Mouse (Mus musculus) kidney, postnatal 14 days (tissue): ENCODE results near the gene Arpp19.

ENCODE experiments used
- DNase-seq: peaks from one replicate; pipeline ENCODE4 v3.0.0; 2022; ENCODE audit warnings: mixed read lengths

Arpp19 gene

DNA sequence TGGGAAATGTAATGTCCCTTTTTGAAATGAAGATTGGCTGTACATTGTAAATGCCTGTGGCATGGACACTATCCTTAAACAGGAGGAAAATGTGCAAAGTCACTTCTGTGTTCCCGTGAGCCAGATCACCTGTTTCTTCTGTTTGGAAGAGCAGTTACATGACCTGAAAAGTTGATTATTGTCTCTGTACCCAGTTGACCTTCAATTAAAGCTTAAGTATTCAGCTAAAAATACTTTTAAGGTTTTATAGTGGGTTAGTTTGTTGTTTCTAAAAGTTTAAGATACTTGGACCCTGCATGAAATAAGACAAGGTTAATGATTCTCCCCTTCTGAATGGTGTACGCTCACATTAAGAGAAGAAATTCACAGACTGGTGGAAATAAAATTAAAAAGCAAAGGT, 3.2 kb downstream of the Arpp19 start:
- DNase-seq = no peak

DNA sequence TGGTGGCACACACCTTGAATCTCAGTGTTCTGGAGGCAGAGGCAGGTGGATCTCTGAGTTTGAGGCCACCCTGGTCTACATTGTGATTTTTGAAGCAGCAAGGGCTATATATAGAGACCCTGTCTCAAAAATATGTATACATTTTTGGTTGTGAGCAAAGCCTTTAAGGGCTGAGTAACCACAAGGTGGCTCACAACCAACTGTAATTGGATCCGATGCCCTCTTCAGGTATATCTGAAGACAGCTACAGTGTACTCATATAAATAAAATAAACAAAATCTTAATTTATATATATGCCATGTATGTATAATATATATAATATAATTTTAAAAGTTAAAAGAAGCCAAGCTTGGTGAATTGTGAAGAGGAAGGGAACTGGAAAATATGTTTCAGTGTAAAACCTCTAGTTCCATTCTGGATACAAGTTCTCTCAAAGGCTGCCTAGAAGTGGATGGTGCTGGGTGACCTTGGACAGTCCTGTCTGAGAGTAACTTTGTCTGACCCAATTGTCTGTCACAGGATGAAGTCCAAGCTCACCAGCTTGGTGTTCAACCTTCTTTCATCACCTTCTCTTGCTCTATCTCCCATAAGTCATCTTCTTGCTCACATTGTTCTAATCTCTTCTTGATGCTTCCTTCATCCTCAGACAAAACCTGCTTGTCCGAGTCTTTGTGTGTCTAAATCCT, 4.6 kb downstream of the Arpp19 start:
- no peak for DNase-seq

- DNase-seq = no peak
Measured at GRCm38 (mm10) chr9:75043191-75043590, 5.8 kb downstream of the Arpp19 start.

DNA sequence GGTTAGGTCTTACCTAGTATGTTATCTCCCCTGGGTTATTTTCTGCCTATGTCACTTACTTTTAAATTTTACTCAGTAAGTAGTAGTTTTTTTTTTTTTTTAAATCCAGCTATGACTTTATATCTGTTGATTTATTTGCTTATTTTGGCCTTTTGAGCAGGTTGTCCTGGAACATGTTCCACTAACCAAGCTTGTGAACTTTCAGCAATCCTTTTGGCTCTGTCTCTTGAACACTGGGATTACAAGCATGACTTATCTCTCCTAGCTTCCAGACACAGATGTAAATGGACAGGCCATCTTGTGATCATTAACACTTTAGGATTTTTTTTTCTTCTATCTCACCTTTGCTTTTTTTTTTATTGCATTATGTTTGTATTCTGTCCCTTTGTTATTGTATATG, 9.7 kb downstream of the Arpp19 start:
- no peak for DNase-seq

DNA sequence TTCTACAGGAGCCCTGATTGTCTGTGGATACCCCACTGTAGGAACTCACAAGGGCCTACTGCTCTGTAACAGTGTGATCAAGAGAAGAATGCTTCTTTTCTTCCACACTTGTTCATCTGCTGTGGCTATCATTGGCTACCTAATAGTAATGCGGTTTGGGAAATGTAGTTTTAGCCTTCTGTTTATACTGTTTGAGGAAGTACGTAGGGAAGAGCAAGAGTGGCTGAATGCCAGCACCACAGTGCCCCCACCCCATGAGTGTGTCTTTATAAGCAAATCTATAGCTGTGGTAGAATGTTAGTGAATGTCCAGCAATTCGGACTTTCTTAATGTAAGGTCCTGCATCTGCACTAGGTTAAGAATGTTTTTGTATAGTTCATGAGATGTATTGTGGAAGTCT, 11.7 kb downstream of the Arpp19 start:
- no peak for DNase-seq

DNA sequence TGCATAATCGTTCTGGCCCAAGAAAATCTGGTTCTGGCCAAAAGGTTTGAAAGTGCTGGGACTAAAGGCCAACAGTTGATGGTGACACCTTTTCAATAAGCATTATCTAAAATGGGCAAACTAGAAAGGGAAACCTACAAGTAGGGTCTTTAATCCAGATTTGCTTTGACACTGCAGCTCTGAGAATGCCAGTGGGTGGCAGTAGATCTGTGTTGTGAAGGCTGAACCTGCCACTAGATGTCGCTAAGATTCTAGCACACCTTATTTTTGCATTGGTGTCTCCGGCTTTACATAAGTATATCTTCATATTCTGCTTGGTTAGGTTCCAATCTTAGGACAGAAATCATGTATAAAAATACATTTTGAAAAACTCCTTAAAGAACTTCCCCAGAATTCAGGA, 12.6 kb downstream of the Arpp19 start:
- DNase-seq = peak; percentile 79

DNA sequence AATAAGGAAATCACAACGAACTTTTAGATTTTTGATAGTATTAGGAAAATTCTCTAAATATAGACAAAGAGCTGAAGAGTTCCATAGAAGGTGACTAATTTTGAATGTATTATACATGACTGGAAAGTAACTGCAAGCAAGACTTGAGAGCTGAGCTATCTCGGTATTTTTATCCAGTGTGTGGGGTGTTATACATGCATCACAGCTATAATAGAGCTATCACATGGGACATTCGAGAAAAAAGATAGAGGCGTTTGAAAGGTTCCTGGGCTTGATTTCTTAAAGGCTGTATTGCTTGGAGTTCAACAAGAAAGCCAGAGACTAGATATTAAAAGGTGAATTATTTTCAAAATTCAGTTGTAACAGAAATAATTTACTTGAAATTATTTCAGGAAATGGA, 14.4 kb downstream of the Arpp19 start:
- no peak for DNase-seq

DNA sequence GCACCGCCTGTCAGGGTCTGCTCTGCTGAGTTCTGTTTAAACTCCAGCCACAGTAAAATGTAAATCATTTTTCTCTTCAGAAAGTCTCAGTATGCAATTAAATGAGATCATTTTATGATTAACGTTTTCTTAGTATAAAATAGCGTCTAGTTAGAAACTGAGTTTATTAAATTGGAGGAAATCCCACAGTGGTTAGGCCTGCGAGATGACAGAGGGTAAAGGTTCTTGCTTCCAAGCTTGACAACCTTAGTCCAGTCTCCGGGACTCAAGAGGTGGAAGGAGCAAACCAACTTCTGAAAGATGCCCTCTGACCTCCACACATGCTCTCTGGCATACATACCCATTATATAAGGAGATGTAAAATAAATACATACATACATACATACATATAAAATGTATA, 17.6 kb downstream of the Arpp19 start:
- DNase-seq = no peak

- DNase-seq = no peak
Measured at GRCm38 (mm10) chr9:75064678-75065331, 27.4 kb downstream of the Arpp19 start.

DNA sequence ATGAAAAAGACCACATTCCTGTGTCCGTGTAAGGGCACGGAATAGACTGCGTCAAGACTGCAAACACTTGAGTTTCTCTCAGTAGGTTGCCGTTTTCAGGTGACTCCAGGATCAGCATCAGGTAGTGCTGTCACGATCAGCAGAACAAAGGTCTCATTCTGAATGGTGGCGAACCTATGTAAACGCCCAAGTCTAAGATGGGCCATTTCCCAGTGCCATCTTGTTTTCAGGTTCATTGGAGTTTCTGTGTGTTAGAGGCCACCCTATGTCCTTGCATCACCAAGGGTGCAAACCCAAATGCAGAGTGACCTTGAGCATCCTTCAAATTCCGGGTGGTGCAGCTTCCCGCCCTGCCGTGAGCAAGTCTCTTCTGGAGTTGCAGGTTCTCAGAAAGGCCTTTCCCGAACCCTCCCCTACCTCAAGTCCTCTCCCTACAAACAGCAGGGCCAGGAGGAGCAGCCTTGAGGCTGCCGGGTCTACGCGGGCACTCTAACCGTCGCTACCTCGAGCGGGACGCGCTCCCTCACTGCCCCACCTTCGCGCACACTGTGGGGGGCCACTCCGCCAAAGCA, 33.1 kb downstream of the Arpp19 start, which contains the start of gene Myo5a:
Gene Myo5a, plus strand, starts transcription at position 559 of the 572 bp plus-strand sequence.
- no peak for DNase-seq

- peak; percentile 86 for DNase-seq
Measured at GRCm38 (mm10) chr9:75071029-75071705, 33.8 kb downstream of the Arpp19 start.

GRCm38 (mm10) chr9:75071706-75072192, 34.3 kb downstream of the Arpp19 start:
- no peak for DNase-seq

GRCm38 (mm10) chr9:75072361-75072760, 34.9 kb downstream of the Arpp19 start:
- DNase-seq = no peak

- DNase-seq = no peak
Measured at GRCm38 (mm10) chr9:75077191-75077590, 39.8 kb downstream of the Arpp19 start.

- DNase-seq = no peak
Measured at GRCm38 (mm10) chr9:75085242-75085824, 47.9 kb downstream of the Arpp19 start.

DNA sequence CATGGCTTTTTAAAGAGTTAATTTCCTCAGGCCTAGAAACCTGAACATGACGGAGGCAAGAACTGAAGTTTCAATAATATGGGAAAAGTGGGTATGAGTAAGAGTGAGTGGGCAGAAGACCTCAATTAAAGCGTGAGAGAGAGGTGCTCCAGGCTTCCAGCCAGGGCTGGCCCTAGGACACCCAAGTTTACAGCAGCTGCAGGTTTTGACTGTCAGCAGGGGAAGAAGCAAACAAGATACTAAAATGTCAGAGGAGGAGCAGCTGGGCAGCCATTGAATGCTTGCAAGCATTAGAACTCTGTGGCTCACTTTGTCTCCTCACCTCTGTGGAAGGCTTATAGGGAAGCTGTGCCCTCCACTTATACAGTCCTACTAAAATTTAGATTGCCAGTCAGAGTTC, 50.4 kb downstream of the Arpp19 start:
- no peak for DNase-seq

- no peak for DNase-seq
Measured at GRCm38 (mm10) chr9:75089285-75089684, 51.9 kb downstream of the Arpp19 start.

DNA sequence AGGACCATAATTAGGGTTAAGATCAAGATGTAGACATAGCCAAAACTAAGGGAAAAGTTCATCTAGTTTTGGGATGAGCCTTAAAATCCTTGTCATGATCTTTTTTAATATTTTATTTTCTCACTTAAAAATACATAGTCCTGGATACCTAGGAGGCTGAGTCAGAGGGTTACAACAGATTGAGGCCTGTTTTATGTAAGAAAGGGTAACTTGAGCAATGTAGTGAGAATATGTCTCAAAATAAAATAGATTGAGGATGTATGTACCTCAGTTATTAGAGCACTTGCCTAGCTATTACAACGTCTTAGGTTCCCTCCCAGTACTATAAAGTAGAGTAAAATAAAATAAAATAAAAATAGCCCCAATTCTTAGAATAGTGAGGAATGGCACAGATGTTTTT, 54.7 kb downstream of the Arpp19 start:
- no peak for DNase-seq

GRCm38 (mm10) chr9:75094762-75095161, 57.3 kb downstream of the Arpp19 start:
- DNase-seq = peak; percentile 6

- no peak for DNase-seq
Measured at GRCm38 (mm10) chr9:75098937-75099336, 61.5 kb downstream of the Arpp19 start.

- DNase-seq = no peak
Measured at GRCm38 (mm10) chr9:75100157-75100781, 62.9 kb downstream of the Arpp19 start.

- DNase-seq = no peak
Measured at GRCm38 (mm10) chr9:75102131-75102530, 64.7 kb downstream of the Arpp19 start.
